Mouse (Mus musculus): ENCODE results near the gene Nxph1. TPM values are rescaled to one million over a fixed set of nuclear protein-coding genes. Genes with fewer than 3 reads are reported as not detected.

Nxph1 gene
- not detected for polyA plus RNA-seq (2017; shearing (Covaris generic))

DNA sequence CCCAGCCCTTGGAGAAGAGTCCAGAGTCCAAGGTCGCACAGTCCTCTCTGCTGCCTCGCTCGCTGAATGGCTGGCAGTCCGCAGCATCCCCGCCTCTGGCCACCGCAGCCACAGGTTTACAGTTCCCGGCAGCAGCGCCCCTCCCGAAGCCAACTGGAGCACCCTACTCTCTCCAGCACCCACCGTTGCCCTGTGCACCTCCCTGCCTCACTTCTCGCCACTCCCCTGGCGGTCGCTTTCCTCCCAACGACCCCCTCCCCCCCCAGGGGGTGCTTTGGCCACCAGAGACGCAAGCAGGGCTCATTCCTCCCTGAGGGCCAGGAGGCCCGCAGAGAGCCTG is at the start of gene Nxph1:
TSS of gene Nxph1 (plus strand) at position 301 of the 340 bp plus-strand sequence.
- no peak for ATAC-seq

DNA sequence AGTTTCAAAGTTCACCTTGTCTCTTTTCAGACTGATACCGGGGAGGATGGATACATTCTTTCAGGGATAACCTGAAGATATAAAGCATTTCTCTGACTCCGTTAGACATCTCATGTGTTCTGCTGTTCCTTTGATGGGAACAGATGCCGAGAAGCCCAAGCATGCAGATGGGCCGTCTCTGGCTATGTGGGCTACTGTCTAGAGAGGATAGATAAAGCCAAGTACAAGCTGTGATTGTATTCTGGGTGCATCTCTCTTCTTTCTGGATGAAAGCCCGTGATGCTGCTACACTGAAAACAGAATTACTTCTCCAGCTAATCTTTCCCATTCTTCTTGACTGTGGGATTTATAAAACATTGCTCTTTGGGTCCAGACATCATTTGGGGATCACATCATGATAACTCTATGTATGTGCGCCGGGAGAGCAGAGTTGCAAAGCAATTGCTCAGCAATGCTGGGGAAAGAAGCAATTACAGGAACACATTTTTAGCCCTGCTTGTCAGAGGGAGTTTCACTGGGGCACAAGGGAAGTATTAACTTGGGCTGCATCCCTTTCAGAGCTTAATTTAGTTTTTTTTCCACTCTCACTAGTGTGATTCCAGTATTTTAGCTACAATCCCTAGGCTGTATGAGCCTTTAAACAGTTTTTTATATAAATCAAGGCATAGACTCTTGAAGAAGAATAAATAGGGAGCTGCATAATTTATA is 48.1 kb upstream of the Nxph1 start:
- ATAC-seq: no peak

DNA sequence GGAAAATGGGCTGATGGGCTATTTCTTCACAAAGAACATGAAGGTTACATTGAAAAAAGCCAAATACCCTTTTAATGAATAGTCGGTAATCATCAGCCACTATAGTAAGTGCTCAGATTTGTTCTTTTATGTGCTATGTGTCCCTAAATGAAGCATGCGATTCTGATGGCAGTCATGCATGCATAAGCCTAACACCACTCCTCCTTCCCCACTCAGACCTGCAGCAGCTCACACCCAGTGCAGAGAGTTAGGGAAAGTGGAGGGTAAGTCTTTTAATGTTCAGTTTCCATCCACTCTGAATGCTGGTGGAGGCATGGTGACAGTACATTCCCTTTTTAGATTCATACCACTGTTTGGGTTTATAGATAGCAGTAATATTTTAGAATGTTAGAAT is 47.5 kb upstream of the Nxph1 start:
- ATAC-seq: no peak

DNA sequence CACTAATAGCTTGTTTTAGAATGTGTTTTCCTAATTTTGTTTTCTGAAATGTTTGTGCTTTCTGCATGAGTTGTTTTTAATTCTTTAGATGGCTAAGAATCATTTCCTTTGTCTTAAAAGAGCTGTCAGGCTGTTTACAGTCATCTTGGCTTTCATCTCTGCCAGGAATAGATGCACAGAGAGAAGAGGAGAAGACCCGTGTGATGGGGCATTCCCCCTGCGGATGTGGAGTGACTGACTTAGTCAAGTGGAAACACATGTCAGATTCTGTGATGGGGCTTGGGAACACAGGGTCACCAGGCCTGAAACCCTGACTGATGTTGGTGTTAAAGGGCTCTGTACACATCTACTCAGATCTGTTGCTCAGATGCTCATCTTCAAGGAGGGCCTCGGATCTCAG is 40.3 kb upstream of the Nxph1 start:
- no peak for ATAC-seq

DNA sequence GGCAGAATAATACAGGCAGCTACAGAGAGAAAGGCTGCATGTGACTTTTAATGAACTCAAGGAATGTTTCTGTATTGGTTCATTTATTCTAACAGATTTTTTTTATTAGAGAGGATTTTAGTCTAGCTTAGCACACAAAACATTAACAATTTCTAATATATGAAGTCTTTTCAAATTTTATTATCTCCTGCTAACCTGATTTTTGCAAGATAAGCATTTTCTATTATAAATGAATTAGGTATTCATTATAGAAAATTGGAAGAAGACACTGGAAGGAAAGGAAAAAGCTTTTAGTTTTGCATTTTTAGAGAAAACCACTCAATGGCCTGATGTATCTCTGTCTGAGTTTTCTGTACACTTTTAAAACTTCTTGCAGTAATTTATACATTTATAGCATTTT is 34.8 kb upstream of the Nxph1 start:
- no peak for ATAC-seq

DNA sequence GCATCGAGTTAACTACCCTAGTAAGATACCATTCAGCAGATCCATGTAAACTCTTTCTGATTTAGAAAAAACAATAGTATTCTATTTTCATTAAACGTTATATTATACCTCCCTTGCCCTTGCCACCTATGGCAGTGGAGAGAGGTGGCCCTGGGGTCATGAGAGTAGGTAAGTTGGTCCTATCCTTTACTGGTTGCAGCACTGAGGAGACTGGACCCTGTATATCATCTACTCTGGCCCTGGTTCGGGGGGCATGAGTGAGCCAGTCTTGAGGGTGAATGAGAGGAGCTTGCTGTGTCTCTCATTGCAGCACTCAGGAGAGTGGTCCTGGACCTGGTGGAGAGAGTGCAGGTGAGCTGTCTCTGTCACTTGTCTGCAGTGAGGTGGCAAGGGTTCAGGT is 33.5 kb upstream of the Nxph1 start:
- ATAC-seq: no peak

DNA sequence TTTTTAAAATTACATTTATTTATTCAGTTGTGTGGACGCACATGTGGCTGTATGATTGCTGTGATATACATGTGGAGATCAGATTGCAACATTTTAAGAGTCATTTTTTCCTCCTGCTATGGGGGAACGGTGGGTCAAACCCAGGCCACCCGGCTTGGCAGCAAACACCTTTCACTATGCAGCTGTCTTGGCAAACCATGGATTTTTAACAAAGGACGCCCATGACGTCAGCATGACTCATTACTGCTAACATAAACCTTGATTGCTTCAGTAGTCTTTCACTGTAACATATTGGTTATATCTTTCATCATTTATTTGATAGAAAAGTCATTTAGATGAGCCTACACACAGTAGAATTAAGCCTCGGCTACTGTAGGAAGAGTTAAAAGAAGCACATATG is 23.8 kb upstream of the Nxph1 start:
- ATAC-seq: no peak

DNA sequence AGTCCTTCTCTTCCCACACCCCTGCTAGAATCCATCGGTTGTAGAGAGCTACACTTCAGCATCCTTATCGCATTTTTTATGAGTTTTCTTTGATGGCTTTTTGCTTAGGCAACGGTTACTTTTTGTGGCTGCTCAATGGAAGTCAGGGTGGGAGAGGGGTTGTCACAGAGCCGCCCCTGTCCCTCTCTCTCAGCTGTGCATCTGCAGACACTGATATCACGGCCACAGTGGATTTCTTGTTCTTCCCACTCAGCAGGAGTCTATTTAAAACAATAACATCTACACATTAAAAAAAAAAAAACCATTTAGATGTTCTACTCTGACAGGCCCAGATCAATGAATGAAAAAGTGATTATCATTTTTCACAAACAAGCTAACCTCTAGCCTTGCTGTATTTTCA is 13.0 kb upstream of the Nxph1 start:
- ATAC-seq: no peak

DNA sequence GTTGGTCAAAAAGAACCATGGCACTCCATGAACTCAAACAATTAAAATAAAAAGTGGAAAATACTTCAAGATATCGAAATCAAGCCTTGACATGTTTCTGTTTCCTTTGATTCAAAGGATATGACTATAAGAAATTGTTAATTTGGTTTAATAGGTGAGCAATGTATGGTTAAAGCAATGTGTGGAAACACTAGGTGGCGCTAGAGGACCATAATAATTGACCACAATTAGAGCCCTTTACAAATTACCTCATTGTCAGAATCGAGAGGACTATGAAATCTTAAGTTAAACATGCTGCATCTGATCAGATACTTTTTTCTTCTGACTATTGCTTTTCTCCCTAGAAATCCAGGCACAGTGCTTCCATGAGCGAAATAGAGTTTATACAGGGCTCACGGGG is 12.5 kb upstream of the Nxph1 start:
- no peak for ATAC-seq

DNA sequence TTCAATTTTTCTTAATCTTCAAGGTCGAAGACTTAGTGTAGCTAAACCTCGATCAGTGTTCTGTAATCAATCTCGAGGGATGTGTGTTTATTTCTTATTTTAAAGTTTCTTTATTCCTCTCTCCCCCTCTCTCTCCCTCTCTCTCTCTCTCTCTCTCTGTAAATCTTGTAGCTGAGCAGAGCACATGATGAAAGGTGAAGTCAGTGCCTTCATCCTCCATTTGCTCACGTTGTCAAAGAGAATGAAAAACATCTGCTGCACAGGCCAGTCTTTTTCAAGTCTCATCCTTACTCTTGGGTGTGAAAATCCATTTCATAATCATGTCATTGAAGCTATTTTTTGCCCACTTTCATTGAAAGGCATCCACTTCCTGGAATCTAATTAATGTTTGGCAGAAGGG is 12.1 kb upstream of the Nxph1 start:
- no peak for ATAC-seq

DNA sequence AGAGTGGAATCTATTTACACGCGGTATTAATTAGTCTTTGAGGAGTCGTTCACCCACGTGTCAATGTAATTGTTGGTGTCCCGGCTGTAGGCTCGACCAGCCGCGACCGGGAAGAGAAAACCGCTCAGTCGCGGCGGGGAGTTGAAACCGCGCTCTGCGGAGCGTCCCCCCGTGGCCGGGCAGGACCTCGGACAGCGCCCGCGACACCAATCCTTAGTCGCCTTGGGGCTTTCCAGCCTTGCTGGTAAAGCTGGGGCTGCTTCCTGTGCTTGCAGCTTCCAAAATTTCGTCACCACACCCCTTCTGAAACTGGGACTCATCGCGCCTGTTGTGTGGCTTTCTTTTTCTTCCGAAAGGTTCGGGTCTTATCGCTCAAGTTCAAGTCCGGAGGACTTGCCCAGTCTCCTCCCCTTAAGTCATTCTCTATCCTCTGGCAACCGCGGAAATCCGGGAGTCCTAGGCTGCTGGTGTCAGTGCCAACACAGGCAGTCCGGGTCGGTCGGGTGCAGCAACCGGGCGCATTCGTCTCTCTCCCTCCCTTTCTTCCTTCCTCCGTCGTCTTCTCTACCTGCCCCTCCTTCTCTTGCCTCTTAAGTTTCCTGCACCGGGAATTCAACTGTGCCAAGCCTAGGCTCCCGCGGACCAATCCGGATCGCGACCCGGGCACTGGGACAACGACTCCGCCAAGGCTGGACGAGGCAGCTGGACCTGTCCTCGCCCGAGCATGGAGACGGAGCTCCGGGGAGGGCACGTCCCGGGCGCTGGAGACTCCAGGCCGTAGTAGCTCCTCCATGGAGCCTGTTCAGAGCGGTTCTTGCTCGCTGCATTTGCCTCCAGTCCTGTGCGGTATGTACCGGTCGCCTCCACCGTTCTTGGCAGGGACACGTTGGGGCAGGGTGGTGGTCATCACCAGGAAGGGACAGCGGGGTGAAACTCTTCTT is 510 bp downstream of the Nxph1 start:
- no peak for ATAC-seq

DNA sequence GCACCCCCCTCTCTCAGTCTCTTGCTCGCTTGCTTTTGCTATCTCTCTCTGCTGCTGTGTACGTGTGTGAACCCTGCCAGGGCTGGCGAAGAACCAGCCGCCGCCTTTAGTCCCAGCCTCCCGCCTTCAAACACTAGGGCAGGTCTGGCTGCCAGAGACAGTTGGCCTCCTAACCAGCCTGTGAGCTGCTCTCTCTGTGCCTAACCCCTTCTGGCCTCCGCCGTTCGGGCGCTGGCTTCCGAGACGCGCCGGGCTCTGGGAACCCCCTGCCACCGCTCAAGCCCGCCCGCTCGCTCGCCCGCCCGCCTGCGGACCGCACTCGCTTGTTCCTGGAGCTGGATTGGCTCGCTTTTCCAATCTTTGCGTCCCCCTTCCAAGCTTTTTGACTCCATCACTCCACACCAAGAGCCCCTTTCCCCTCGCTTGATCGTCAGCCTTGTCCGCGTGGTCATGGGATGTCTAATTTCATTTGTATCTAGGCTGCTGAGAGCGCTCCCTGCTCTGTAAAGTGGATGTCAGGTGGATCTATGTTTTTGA is 1.5 kb downstream of the Nxph1 start:
- no peak for ATAC-seq

DNA sequence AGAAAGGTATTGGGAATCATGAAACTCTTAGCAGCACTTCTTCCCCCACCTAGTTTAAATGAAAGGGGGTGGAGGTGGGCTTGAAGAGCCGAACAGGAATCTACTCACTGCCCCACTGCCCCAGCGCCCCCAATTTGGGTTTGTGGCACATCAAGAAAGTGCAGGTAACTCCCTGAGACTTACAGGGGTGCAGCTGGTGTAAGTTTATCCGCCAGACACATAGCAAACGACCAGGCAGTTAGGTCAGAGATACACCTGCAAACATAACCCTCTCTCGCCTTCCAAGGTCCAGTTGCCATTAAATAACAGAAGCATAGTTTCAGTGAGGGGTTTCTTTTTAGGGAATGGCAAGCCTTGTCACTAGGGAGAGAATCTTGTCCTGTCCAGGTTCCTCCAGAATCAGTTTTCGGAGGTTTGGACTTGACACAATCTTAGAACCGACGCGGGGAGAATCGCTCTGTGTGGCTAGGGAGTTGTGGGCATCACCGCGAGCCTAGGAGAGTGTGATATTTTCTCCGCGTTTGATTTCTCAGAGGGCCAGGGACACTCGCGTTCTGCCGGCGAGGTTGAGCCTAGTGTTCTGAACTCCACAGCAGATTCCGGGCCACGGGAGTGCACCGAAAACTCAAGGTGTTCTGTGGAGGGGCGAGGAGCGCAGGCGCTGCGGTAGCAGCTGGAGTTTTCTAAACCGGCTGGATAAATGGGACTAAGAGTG is 2.5 kb downstream of the Nxph1 start:
- no peak for ATAC-seq

DNA sequence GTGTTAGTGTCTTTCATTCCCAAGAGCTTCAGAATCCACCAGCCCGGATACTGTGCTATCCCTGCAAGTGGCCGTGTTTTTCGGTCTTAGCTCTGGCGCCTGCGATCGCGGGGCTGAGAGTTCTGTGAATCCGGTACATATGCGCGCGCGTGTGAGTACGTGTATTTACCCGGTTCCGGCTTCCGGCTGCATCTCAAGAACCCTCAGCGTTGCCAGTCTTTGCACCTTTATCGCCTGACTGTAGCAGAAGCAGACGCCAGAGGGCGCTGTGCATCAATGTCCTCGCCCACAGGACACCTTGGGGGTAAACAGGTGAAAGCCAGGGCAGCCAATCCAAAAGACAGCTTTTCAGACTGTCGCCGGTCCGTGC is 3.1 kb downstream of the Nxph1 start:
- ATAC-seq: peak; percentile 74

DNA sequence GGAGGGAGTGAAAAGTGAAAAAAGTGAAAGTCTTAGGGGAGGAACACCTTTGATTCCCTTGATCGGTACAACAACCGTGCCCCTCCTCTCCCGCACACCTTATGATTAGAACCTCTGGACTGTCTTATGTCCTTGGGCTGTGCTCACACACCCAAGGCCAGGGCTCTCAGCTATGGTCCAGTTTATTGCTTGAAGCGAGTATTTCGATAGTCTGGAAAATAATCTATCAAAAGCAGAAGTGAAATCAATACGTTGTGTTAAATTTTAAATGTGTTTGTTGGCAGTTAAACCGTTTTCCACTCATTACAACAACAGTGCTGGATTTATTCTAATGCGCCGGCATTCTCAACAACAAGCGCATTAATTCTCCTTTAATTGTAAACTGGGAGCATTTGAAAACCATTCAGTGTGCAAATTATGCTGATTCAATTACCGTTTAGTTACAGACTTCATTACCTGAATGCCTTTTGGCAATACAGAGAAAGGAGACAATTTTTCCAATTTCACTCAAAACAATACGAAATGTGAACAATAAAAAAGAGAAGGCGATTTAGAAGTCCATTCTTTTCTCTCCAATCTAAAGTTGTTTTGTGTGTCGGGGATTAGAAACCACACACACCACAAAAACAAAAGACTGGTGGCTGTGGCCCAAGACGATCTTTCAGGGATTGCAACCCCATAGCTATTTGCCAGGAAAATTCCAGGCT is 3.8 kb downstream of the Nxph1 start:
- ATAC-seq: no peak

DNA sequence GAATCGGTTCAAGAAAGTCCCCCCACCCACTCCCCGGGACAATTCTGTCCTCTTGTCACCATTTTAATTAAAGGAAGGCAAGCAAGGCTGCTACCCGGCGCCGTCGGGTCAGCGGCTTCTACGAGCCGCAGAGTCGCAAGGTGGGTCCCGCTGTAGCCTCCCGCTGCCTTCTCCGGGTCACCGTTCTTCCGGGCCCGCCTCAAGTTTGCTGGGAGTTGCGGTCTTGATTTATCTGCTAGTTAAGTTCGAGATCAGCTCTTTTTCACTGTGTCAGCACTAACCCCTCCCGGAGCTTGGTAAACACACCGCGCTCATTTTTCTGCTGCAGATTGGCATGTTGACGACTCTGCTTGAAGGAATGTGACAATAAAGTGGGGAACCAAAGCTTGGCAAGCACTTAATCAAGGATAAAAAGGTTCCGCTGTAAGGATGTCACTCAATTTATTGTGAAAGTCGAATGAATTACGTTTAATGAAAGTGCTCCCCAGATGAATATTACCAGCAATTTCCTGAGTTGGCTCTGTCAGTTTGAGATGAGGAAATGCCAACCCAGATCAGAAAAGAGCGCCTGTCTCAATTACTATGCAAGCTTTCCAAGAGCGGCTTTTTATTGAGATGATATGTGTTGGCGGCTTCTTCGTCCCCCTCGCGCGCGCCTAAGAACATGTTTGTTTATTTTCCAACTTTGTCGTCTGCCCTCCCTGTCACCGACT is 7.7 kb downstream of the Nxph1 start:
- no peak for ATAC-seq

DNA sequence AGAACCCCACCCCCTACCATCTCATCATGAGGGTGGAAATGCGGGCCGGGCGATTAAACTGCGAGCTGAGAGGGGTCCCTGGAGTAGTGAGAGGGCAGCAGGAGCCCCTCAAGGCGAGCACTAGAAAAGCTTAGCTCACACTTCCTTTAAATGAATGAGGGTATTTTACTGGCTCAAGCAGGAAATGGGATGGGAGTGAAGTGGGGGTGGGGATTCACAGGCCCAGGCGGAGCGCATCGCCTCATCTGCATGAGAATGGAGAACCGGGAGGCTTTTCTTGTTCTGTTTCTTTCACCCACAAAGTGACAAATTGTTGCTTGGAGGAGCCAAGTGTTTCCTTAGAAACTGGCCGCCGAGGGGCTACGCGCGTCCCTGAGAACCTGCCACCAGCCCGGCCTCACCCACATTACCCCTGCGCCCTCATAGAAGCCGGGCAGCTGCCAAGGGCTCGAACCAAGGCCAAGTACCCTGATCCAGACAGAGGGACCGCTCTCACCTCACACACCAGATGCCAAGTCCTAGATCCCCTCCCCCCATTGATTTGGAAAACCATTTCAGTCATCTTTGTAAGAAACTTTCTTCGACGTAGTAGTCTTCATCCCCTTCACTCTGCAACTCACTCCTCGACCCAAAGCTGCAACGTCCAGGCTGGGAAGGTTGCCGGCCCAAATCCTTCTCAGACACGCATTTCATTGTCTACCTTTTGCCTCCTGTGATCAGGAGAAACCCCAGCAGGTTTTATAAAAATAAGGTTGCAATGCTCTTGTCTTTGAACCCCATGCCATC is 8.7 kb downstream of the Nxph1 start:
- no peak for ATAC-seq

DNA sequence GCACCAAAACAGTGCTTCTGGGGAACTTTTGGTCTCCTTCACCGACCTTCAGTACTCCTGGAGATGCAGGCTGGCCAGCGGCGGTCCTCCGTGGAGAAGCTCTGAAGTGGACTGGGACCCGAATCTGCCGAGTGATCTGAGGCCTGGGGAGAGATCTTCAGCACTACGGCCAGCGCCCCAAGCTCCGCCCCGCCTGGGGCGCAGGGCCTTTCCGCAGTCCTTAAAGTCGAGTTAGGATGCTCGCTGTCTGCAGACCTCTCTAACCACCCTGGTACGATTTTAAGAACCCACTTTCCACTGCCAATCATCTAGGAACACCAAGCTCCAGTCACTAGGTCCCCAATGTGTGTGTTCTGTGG is 9.3 kb downstream of the Nxph1 start:
- no peak for ATAC-seq

DNA sequence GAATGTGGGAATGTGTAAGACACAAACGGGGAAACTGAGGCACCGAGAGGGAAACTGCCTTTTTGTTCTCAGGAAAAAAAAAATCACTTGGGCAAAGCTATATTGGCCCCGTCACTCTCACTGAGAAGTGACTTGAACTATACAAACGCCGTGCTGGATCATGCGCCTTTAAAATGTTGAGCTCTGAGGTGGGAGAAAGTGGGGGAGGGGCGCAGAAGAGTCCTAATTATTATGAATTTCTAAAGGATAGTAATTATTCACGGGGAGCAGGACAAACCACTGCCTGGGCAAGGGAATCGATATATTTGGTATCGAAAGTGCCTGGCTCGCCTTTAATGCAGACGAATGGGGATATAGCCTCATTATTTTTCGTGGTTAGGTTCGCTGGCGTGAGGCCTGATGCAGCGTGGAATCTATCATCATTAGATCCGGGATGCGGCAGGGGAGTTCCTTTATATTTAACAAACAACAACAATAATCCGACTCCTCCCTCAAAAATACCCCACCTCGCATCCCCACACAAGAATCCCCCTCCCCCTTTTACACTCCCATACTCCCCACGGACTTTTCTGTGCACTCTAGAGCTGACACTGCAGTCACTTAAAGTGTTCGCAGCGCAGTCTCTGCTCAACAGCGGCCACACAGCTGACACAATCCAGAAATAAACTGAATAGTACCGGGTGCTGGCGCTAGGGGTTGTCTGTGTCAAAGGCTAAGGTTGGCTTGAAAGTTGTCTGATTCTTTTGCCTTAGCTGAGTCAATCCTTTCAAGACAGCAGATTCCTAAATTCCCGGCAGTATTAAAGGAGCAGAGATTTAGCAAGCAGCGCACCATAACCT is 10.1 kb downstream of the Nxph1 start:
- ATAC-seq: no peak

DNA sequence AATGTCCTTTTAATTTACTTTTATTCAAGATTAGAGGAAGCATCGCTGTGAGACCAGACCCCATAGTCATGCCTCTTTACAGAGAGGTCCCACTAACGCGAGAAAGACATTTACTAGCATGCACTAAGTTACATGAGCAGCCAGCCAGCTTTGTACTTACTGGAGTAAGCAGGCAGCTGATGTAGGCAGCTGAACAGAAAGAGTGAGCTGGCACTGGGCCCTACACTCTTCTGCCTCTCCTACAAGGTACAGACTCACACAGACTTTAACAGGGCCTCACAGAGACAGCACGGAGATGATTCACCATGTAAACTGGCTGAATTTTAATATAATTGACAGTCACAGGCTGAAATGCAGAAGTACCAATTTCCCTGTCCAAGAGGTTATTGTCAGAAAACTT is 11.6 kb downstream of the Nxph1 start:
- no peak for ATAC-seq
